Mouse (Mus musculus): ENCODE measurements around the gene Olfr267.

The Olfr267 gene

GRCm38 (mm10) chr4:58787616-58788015, at the start of gene Olfr267:
Gene Olfr267, minus strand, starts transcription at chr4:58787716.
- no peak for DNase-seq

- no peak for DNase-seq
These were observed 45.4 kb upstream of the Olfr267 start for GRCm38 (mm10) chr4:58832908-58833307.

GRCm38 (mm10) chr4:58825921-58826320, 38.4 kb upstream of the Olfr267 start:
- no peak for DNase-seq

GRCm38 (mm10) chr4:58786659-58787058, 857 bp downstream of the Olfr267 start:
- DNase-seq: no peak

GRCm38 (mm10) chr4:58763417-58763816, 24.1 kb downstream of the Olfr267 start:
- DNase-seq: no peak

- DNase-seq: no peak
These were observed 38.0 kb downstream of the Olfr267 start for GRCm38 (mm10) chr4:58749510-58749909.

GRCm38 (mm10) chr4:58749101-58749500, 38.4 kb downstream of the Olfr267 start:
- DNase-seq: no peak

- DNase-seq: no peak
These were observed 41.8 kb downstream of the Olfr267 start for GRCm38 (mm10) chr4:58745583-58746222.

GRCm38 (mm10) chr4:58736867-58737633, 50.5 kb downstream of the Olfr267 start:
- DNase-seq: no peak
